Mouse (Mus musculus) frontal cortex, postnatal 14 days (tissue): ENCODE measurements at regions not wholly inside any gene's neighbourhood (a gene's known extent, or its start where the extent isn't known, plus 50 kb on each side); places are given as distances from the start of the nearest gene placed in this dataset.
"Not testable (repeated sequence)": the region's sequence is repeated elsewhere in the genome, so short reads cannot be mapped to it uniquely, and the experiment has no call there.

Experiments
- DNase-seq, 2 experiments: peaks; one replicate each; pipeline ENCODE4 v3.0.0; 2022; ENCODE audit warnings: low spot score in 2 of 2

GRCm38 (mm10) chr11:52460190-52460780, 64.1 kb downstream of the 9530068E07Rik start:
- no peak for DNase-seq

DNA sequence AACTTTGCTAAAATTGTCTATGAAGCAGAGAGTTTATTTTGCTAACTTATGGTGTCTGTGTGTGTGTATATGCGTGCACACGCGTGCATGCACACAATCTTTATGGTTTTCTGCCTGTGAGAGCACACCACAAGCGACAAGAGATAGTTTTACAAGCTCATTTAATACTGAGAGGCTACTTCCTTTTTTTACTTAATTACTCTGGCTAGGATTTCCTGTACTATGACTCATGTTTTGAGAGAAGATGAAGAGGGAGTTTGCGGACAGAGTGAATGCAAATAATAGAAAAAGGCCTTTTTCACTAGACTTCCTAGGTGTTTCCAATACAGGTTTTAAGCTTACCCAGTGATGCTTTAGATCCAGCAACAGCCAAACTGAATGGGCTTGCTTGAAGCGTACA, 74.9 kb downstream of the 9530068E07Rik start:
- not testable (repeated sequence) for DNase-seq

- DNase-seq, result not testable (repeated sequence)
These were observed 83.9 kb downstream of the 9530068E07Rik start for GRCm38 (mm10) chr11:52480111-52480510.

- not testable (repeated sequence) for DNase-seq
These were observed 84.5 kb downstream of the 9530068E07Rik start for GRCm38 (mm10) chr11:52480694-52481093.

GRCm38 (mm10) chr11:52483534-52483933, 87.3 kb downstream of the 9530068E07Rik start:
- not testable (repeated sequence) for DNase-seq

GRCm38 (mm10) chr11:52488538-52488937, 92.3 kb downstream of the 9530068E07Rik start:
- DNase-seq, result not testable (repeated sequence)

GRCm38 (mm10) chr11:52493336-52493735, 97.1 kb downstream of the 9530068E07Rik start:
- DNase-seq, result no peak

DNA sequence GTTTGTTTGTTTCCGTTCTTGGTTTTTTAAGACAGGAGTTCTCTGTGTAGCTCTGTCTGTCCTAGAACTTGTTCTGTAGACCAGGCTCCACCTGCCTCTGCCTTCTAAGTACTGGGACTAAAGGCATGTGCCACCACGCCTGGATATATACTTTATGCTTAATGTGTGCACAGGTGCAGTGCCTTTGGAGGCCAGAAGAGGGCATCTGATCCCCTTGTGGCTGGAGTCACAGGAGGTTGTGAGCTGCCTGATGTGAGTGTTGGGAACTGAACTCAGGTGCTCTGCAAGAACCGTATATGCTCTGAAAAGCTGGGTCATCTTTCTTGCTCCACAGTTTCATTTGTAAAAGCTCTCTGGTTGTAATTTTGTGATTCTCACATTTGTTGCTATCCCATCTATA, 100.7 kb downstream of the 9530068E07Rik start:
- no peak for DNase-seq

- DNase-seq, result no peak
These were observed 106.6 kb downstream of the 9530068E07Rik start for GRCm38 (mm10) chr11:52502759-52503365.

- no peak for DNase-seq
These were observed 115.6 kb downstream of the 9530068E07Rik start for GRCm38 (mm10) chr11:52511831-52512297.

DNA sequence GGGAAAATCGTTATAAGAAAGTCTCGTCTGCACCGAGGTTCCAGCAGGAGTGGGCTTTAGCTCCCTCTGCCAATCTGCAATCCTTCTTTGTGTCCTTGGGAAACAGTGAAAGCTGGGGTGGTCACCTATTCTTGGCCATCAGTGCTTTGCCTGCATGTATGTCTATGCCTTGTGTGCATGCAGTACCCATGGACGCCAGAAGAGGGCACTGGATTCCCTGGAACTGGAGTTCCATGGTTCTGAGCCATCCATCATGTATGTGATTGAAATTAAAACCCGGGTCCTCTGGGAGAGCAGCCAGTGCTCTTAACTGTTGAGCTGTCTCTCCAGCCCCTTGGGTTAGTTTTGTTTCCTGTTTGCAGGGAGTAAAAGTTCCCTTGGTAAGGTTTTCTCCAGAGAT, 121.1 kb downstream of the 9530068E07Rik start:
- DNase-seq, result no peak

DNA sequence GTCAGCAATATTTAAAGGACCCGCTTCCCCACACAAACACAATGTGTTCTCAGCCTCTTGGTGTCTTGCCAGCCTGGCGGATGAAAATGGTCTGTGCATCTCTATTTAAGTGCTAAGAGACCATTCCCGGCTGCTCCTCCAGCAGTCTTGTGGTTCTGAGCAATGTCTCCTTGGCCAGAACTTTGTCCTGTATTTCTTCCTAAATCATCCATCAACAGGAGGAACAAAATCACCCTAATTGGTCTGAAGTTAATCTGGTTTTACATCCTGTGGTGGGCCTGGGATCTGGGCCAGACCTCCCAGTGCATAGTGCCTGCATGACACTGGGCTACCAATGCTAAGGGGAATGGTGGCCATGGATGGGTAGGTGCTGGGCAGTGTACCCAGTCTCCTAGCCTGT, 123.6 kb downstream of the 9530068E07Rik start:
- DNase-seq, result no peak

DNA sequence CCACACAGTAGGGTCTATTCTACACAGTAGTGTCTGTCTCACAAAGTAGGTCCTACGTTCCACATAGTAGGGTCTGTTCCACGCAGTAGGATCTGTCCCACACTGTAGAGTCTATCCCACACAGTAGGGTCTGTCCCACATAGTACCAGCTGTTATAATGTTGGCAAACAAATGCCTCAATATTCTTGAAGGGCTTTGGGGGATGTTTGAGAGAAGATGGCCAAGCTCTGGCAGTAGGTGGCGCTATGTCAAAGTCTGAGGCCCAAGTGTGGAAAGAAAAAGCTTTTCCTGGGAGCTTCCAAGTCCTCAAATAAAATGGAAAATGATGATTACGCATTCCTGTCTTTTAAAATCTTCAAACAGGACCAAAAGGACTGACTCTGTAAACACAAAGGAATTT, 125.7 kb downstream of the 9530068E07Rik start:
- DNase-seq, result peak; percentile 40 to 66

- no peak for DNase-seq
These were observed 126.2 kb downstream of the 9530068E07Rik start for GRCm38 (mm10) chr11:52522384-52522783.

DNA sequence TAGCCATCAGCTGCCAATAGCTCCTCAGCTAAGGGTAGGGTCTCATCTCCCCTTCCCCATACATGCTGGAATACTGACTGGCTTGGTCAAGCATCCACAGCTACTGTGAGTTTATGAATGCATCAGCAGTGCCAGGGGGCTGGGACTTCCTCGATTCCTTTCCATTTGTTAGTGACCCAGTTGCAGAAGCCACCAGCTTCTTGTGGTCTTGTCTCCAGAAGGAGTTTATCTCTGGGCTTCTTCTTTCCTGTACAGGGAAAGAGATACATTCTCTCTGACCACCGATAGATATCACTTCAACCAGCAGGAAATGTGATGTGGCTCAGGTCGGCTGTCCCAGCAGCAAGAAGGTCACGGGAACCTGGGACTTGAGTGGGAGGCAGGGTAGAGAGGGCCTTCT, 127.0 kb downstream of the 9530068E07Rik start:
- DNase-seq, result no peak

GRCm38 (mm10) chr11:52523671-52524070, 127.4 kb downstream of the 9530068E07Rik start:
- no peak for DNase-seq

DNA sequence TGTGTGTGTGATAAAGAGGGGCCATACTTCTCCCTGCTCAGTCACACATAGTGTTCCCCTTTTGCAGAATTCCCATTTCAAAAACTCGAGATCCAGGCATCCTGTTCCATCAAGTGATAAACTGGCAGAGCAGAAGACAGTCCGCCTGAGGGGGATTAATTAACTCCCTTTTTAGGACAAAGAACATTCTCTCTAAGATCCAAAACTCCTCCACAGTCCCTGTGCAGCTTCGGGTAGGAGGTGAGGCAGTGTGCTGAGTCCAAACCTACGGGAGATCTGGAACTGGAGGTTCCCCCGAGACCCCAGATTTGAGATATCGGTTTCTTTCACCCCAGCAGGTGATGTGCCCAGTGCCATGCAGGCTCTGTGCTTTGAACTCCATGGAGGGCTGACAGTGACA, 129.2 kb downstream of the 9530068E07Rik start:
- DNase-seq, result no peak

DNA sequence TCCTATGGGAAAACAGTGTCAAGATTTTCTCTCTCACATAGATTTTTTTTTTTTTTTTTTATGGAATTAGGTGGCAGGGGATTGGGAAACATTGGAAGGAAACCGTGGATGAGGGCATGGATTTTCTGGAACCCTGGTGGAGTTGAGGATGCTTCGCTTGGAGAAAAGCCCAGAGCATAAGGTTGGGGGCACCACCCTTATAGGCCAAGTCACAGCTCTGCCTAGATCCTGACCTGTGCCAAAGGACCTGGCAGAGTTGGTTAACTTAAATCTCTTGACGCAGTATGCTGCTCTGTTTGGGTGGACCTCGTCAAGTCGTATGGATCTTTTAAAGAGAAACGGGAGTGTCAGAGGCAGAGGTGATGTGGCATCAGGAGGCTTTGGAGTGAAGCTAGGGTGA, 130.1 kb downstream of the 9530068E07Rik start:
- no peak for DNase-seq

- no peak for DNase-seq
These were observed 137.2 kb downstream of the 9530068E07Rik start for GRCm38 (mm10) chr11:52533379-52533778.

DNA sequence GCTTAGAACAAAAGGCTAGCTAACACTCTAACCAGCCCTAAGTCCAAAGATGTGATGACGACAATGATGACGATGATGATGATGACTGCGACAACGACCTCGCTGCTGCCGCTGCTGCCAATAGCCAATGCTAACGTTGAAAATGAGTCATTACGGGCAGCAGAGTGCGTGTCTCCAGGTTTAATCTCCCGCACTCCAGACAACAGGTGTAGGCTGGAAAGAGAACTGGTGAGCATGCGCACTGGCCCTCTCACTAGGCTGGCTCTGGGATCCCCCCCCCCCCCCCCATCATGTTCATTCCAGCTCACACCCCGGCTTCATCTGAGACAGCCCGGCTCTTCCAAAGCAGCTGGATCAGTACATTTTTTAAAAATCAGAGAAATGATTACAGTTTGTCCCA, 138.4 kb downstream of the 9530068E07Rik start:
- DNase-seq, result no peak

- DNase-seq, result no peak
These were observed 140.0 kb downstream of the 9530068E07Rik start for GRCm38 (mm10) chr11:52536211-52536610.

- DNase-seq, result peak; percentile 77 to 80
These were observed 140.6 kb downstream of the 9530068E07Rik start for GRCm38 (mm10) chr11:52536841-52537240.

- DNase-seq, result no peak
These were observed 141.7 kb downstream of the 9530068E07Rik start for GRCm38 (mm10) chr11:52537819-52538435.
